Mouse (Mus musculus) cerebellum, adult 2 months (tissue): ENCODE data around the gene Paqr5. TPM values are rescaled to one million over a fixed set of nuclear protein-coding genes. Genes with fewer than 3 reads are reported as not detected.

ENCODE experiments used
- DNase-seq, 2 experiments: peaks; one replicate each; pipeline ENCODE4 v3.0.0; 2021
- H3K27ac ChIP-seq: fragments of 200-500 bp; 2 replicates; pipeline ENCODE4 v1.5.1; 2012; ENCODE audit warnings: low read length, control low read depth, inconsistent platforms; ENCODE audit not compliant: insufficient read depth
- H3K27me3 ChIP-seq: fragments of 200-500 bp; 2 replicates; pipeline ENCODE4 v1.6.1; 2012; ENCODE audit warnings: inconsistent platforms, mild to moderate bottlenecking, low read length, moderate library complexity; ENCODE audit not compliant: control insufficient read depth, insufficient read depth
- H3K4me1 ChIP-seq: fragments of 200-500 bp; 2 replicates; pipeline ENCODE4 v1.6.1; 2011; ENCODE audit warnings: low read length; ENCODE audit not compliant: control insufficient read depth, insufficient read depth
- H3K4me3 ChIP-seq: fragments of 200-500 bp; replicated peaks from 2 replicates; pipeline ENCODE3; 2011; ENCODE audit warnings: mild to moderate bottlenecking, low read depth, low read length, control low read depth; ENCODE audit not compliant: insufficient read depth
- CTCF ChIP-seq: fragments of 200-500 bp; IDR thresholded peaks from 2 replicates; pipeline ENCODE4 v1.5.1; 2011; ENCODE audit warnings: low read depth, mild to moderate bottlenecking, control low read depth, low read length, moderate library complexity, borderline replicate concordance; ENCODE audit not compliant: insufficient read depth
- POLR2A ChIP-seq: fragments of 200-500 bp; IDR thresholded peaks from 2 replicates; pipeline ENCODE4 v1.6.1; 2011; ENCODE audit warnings: low read length, control low read depth, borderline replicate concordance; ENCODE audit not compliant: insufficient read depth
- WGBS: fragments of 180-500 bp; shearing (Covaris S2); methylation state at CpG from one replicate; pipeline ENCODE4 v1.1.7; 2018; 5-methylcytosine and 5-hydroxymethylcytosine counted together
- polyA plus RNA-seq: library from polyadenylated mRNA; depleted of rRNA; stranded (reverse); fragments of >200 nt; gene quantifications from 2 replicates; pipeline ENCODE4 v1.2.3, GENCODE M21; 2012; rRNA removed

Paqr5 gene
- polyA plus RNA-seq, 1 experiment, result 5.7 TPM

DNA sequence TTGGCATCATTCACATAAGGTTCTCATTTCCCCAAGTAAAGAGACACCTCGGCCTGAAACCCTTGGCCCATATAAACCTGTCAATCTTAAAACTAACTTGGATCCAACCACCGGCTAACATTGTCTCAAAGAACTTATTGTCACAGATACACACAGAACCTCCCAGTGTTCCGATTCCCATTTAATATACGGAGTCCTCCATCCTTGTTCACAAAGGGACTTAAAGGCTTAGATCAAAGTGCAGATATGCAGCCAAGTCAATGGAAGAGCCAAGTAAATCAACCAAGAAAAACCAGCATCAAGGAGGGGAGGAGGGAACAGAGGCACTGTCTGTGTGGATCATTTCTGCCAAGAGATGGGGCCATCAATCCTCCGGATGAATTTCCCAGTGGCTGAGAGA is 121.1 kb downstream of the Paqr5 start:
- TF ChIP-seq POLR2A (no peak), CTCF (no peak)
- no peak overlapping the region for H3K4me3 ChIP-seq
- WGBS, result 41% methylated on average over 5 of the region's 5 CpGs
- no peak for DNase-seq
- H3K27ac ChIP-seq, result no peak overlapping the region
- no peaks in the 10 kb centered on the region for H3K4me1 ChIP-seq
- H3K27me3 ChIP-seq, result no peaks in the 10 kb centered on the region

DNA sequence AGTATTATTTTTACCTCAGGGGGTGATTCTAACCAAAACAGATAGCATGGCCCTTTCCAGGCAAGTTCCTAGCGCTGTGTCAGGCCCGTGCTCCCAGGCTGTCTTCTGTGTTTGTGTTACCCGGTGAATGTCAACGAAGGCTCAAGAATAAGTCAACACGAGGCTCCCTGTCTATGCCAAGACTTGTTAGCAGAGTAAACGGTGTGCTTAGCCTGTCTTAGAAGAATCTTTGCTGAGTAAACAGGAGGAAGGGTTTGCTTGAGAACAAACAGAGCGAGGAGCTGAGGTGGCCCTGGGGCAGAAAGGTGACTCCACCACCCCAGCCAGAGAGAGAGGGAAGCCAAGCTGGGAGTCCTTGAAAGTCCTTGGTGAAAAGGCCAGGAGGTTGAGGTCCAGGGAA is 122.5 kb downstream of the Paqr5 start:
- no peak overlapping the region for H3K4me3 ChIP-seq
- no peak for TF ChIP-seq CTCF
- TF ChIP-seq POLR2A, result no peak
- DNase-seq, result no peak
- no peaks in the 10 kb centered on the region for H3K27me3 ChIP-seq
- 71% methylated on average over 7 of the region's 7 CpGs for WGBS
- no peak overlapping the region for H3K27ac ChIP-seq
- no peaks in the 10 kb centered on the region for H3K4me1 ChIP-seq

Other genes starting within 250 kb of the Paqr5 start
- gene Rplp1, start 112.3 kb downstream of the Paqr5 start, polyA plus RNA-seq, result 2,556 and 2,566 TPM in 2 replicates
- 0.56 and 0.68 TPM in 2 replicates for gene Kif23, start 80.1 kb downstream of the Paqr5 start, polyA plus RNA-seq
- 17.8 and 20.4 TPM in 2 replicates for gene Glce, start 95.8 kb upstream of the Paqr5 start, polyA plus RNA-seq